Mouse (Mus musculus) limb, embryonic 10.5 days (tissue): Measurements from ENCODE around the gene Cep164. TPM values are rescaled to one million over a fixed set of nuclear protein-coding genes. Genes with fewer than 3 reads are reported as not detected.

Experiments used
- DNase-seq: peaks from one replicate; pipeline ENCODE4 v3.0.0-alpha.2; 2017; ENCODE audit warnings: low spot score
- H3K27ac ChIP-seq: fragments of 300-500 bp; sonication (generic); 2 replicates; pipeline ENCODE4 v1.5.1; 2016; ENCODE audit warnings: mild to moderate bottlenecking
- H3K27me3 ChIP-seq: fragments of 300-500 bp; sonication (generic); 2 replicates; pipeline ENCODE4 v1.6.1; 2016; ENCODE audit warnings: low read depth, mild to moderate bottlenecking; ENCODE audit not compliant: poor library complexity, severe bottlenecking
- H3K36me3 ChIP-seq: fragments of 300-500 bp; sonication (generic); 2 replicates; pipeline ENCODE4 v1.6.1; 2016; ENCODE audit warnings: mild to moderate bottlenecking, moderate library complexity
- H3K4me1 ChIP-seq: fragments of 300-500 bp; sonication (generic); 2 replicates; pipeline ENCODE4 v1.6.1; 2016
- H3K4me3 ChIP-seq: fragments of 300-500 bp; sonication (generic); 2 replicates; pipeline ENCODE4 v1.5.1; 2016; ENCODE audit warnings: mild to moderate bottlenecking, moderate library complexity
- H3K9me3 ChIP-seq: fragments of 300-500 bp; sonication (generic); replicated peaks from 2 replicates; pipeline ENCODE4 v1.6.1; 2016; ENCODE audit warnings: mild to moderate bottlenecking
- WGBS: fragments of 180-500 bp; shearing (Covaris S2); methylation state at CpG from one replicate; pipeline ENCODE4 v1.1.7; 2016; 5-methylcytosine and 5-hydroxymethylcytosine counted together
- polyA plus RNA-seq: library from polyadenylated mRNA; unstranded; fragments of >200 nt; fragmentation: Nextera tagmentation; extraction: Ambion mirVana; gene quantifications from 2 replicates; pipeline ENCODE4 v1.2.1, GENCODE M21; 2016

Gene Cep164
- polyA plus RNA-seq, 1 experiment from 2014 or later = 22.0 TPM

DNA sequence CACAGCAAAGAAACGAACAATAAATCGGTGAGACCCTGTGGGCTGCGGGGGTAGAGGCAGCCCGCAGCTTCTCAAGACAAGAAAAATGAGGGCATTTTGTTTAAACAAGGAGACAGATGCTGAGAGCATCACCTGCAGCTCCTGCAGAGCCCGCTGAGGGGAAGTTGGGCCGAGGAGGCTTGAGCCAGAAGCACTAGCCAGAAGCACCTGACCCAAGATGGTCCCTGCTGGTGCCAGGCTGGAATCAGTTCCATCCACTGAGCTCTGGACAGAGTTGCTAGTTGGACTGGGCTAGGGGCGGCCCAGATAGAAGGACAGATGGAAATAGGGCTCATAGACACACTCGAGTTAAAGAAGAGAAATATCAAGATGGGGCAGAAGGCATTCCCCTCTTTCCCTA is 61.3 kb downstream of the Cep164 start:
- WGBS = 91% methylated on average over 8 of the region's 8 CpGs
- H3K27ac ChIP-seq = no peak overlapping the region
- DNase-seq = no peak

DNA sequence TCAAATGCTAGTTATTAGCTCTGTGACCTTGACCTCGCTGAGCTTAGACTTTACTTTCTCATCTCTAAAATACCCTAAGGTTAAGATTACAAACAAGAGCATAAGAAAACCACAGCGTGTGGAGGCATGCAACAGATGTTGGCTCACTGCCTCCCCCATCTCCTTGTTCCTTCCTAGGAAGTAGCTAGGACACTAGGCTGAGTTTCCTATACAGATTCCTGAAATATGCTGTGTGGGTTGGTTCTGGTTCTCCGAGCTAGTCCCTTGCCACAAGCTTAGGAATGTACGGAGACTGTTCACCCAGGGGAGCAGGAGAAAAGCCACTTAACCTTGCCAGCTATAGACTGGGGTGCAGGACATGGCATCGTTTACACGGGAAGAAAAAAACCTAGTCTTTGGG is 62.3 kb downstream of the Cep164 start:
- peaks cover 37% of the 10 kb centered on the region for H3K36me3 ChIP-seq
- H3K27me3 ChIP-seq = no peaks in the 10 kb centered on the region
- H3K4me3 ChIP-seq = no peak overlapping the region
- no peak for DNase-seq
- H3K4me1 ChIP-seq = peaks cover 4% of the 10 kb centered on the region; the same call in 1 of the 2 replicates
- 82% methylated on average over 6 of the region's 6 CpGs for WGBS
- no peaks in the 10 kb centered on the region for H3K9me3 ChIP-seq
- H3K27ac ChIP-seq = no peak overlapping the region

More for the DNA sequence above, 61.3 kb downstream of the Cep164 start:
- H3K36me3 ChIP-seq = peaks cover 47% of the 10 kb centered on the region
- no peaks in the 10 kb centered on the region for H3K27me3 ChIP-seq
- H3K4me3 ChIP-seq = no peak overlapping the region
- H3K9me3 ChIP-seq = no peaks in the 10 kb centered on the region
- H3K4me1 ChIP-seq = peaks cover 4% of the 10 kb centered on the region; the same call in 1 of the 2 replicates

DNA sequence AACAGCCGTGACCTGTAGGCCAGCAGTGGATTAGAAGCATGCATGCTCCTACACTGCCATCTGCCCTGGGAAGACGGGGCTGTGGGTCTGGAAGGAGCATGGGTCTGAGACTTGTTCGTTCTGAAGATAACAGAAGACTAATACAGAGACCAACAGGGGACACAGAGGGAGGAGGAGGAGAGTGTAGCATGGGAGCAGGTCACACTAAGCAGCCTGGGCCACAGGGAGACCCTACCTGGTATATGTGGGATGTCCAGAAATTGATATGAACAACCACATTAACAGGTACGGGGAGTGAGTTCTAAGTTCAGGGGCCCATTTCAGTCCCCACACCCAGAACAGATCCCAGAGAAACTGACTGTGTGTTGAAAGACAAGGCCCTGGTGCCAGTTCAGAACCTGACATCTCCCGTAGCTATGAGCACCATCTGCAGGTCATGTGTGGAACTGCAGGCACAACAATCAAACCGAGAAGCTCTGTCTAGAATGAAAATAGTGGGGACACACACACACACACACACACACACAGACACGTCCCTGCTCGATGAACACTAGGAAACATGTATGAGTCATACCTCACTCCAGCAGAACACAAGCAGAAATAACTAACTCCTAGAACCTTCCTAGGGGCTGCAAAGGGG is 73.9 kb downstream of the Cep164 start:
- Histone ChIP-seq H3K36me3 (no peaks in the 10 kb centered on the region), H3K27me3 (no peaks in the 10 kb centered on the region), H3K27ac (no peak overlapping the region), H3K4me1 (no peaks in the 10 kb centered on the region), H3K4me3 (no peak overlapping the region), H3K9me3 (no peaks in the 10 kb centered on the region)
- DNase-seq = peak; percentile 76
- 46% methylated on average over 8 of the region's 8 CpGs for WGBS

DNA sequence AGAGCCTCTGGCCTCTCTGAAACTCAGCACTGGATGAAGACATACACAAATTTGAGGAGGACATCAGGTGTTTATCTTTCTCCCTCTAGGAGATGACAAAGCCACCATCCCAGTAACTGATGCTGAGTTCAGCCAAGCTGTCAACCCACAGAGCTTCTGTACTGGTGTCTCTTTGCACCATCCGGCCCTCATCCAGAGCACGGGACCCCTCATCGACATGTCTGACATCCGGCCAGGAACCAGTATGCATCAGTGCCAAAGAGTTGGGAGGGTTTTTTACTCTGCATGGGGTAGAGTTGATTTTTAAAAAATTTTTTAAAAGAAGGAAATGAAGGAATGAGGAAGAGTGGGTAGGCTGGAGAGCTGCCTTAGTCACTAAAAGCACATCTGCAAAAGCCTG is 78.6 kb downstream of the Cep164 start:
- H3K36me3 ChIP-seq = no peaks in the 10 kb centered on the region
- H3K4me1 ChIP-seq = no peaks in the 10 kb centered on the region
- no peak overlapping the region for H3K27ac ChIP-seq
- H3K9me3 ChIP-seq = no peaks in the 10 kb centered on the region
- DNase-seq = no peak
- H3K27me3 ChIP-seq = peaks cover 3% of the 10 kb centered on the region; the same call in 1 of the 2 replicates
- no peak overlapping the region for H3K4me3 ChIP-seq
- 95% methylated on average over 4 of the region's 4 CpGs for WGBS

DNA sequence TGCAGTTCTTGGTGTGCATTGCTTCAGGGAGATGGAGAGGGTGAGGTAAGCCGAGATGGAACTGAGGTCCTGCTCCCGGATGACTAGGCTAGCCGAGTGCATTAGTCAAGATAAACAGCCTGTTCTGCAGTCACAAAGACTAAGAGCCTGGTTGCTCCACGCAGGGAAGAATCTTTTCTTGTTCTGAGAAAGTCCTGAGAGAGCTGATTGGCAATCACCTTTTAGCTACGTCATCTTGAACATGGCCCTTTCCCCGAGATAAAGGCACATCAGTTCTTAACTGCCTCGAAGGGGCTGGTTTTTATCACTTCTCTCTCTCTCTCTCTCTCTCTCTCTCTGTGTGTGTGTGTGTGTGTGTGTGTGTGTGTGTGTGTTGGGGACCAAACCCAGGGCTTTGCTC is 83.0 kb downstream of the Cep164 start:
- H3K27ac ChIP-seq = no peak overlapping the region
- DNase-seq = no peak

DNA sequence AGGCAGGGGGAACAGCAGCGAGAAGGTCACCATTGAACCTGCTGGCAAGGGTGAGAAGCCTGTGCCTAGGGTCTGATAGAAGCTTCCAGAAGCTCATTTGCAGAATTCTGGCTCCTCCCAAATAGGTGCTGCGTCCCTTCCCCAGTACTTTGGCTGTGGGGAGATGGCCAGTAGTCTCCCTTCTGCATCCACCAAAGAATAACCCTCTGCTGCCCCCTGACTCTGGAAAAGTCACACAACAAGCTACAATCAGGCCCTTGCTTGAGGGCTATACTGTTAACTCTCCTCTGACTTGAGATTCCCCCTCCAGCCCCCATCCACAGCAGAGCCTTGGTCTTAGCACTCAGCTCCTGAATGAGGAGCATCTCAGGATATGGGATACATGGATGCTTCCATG is 87.9 kb downstream of the Cep164 start:
- Histone ChIP-seq H3K27ac (no peak overlapping the region), H3K27me3 (peaks cover 8% of the 10 kb centered on the region; the same call in 1 of the 2 replicates)

More for the DNA sequence above, 83.0 kb downstream of the Cep164 start:
- Histone ChIP-seq H3K36me3 (no peaks in the 10 kb centered on the region), H3K27me3 (peaks cover 8% of the 10 kb centered on the region; the same call in 1 of the 2 replicates), H3K9me3 (no peaks in the 10 kb centered on the region), H3K4me3 (no peak overlapping the region), H3K4me1 (no peaks in the 10 kb centered on the region)
- 66% methylated on average over 7 of the region's 7 CpGs for WGBS

DNA sequence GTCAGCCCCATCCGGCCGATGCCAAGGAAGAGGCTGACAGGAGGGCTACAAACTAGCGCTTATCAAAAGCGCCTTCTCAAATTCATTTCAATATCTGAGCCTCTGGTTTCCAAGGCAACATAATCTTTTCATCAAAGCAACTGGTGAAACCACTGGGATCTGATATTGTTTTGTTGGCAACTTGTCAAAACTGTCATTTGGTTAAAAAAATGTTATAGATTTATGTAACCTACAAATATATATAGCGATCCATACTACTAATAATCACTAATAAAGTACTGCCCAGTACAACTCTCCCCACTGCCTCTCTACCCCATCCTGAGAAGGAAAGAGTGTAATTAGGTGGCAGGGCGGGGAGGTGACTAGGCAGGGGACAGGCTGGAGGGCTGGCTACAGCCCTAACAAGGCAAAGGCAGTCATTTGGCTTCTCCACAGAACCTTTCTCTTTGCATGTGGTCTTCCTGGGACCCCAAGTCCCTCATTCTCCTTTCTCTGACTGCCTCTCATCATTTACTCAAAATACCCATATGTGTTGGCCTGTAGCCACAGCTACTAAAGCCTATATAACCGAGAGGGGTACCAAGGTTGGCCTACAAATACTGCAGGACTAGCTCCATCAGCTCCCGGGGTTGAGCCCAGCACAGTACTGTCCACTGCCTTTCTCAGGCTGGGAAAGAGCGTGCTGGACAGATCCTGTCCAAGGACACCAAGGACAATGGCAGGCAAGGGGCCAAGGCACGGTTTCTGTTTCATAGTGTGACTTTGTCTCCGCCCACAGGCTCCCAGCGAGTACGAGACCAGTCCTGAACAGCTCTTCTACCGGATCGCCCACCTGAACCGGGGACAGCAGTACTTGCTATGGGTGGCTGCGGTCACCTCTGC is 88.5 kb downstream of the Cep164 start:
- Histone ChIP-seq H3K4me1 (no peaks in the 10 kb centered on the region), H3K9me3 (no peaks in the 10 kb centered on the region), H3K4me3 (no peak overlapping the region), H3K27ac (no peak overlapping the region), H3K36me3 (no peaks in the 10 kb centered on the region), H3K27me3 (peaks cover 6% of the 10 kb centered on the region; the same call in 1 of the 2 replicates)
- DNase-seq = no peak
- 77% methylated on average over 17 of the region's 17 CpGs for WGBS

More for the DNA sequence above, 87.9 kb downstream of the Cep164 start:
- WGBS = 70% methylated on average over 2 of the region's 2 CpGs
- H3K4me1 ChIP-seq = no peaks in the 10 kb centered on the region
- H3K9me3 ChIP-seq = no peaks in the 10 kb centered on the region
- no peaks in the 10 kb centered on the region for H3K36me3 ChIP-seq
- no peak for DNase-seq
- H3K4me3 ChIP-seq = no peak overlapping the region

DNA sequence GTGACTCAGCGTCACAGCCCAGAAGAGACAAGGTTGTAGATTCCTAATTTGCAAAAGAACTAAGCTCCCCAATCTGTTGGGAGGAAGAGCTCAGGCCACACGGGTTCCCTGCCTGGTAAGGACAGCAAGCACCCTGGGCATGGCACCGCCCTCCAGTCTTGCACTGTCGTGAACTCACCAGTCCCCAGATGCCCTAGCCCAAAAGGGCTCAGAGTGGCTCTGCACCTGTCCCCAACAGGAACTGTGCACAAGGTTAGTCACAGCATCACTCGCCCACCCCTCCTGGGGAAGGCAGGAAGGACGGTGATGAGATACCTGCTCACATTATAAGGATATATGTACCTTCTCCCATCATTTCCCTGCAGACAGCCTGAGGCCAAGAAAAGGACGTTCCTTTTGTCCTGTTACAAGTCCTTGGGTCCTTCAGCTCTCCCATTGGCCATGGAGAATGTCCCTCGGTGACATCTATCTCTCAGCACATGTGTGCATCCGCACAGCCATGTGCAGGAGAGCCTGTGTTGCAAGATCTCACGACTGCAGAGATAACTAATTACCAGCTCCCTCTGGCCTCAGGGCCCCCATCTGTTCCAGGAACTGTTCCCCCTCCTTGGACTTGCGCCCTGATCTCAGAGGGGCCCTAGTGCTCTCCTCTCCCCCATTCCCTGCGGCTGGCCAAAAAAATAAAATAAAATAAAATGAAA is 89.3 kb downstream of the Cep164 start:
- Histone ChIP-seq H3K27ac (no peak overlapping the region), H3K9me3 (no peaks in the 10 kb centered on the region), H3K27me3 (0 out of 2 replicates have a peak, but pooled peaks cover 3% of the 10 kb centered on the region), H3K36me3 (no peaks in the 10 kb centered on the region), H3K4me3 (no peak overlapping the region), H3K4me1 (no peaks in the 10 kb centered on the region)
- no peak for DNase-seq
- WGBS = 76% methylated on average over 12 of the region's 12 CpGs

DNA sequence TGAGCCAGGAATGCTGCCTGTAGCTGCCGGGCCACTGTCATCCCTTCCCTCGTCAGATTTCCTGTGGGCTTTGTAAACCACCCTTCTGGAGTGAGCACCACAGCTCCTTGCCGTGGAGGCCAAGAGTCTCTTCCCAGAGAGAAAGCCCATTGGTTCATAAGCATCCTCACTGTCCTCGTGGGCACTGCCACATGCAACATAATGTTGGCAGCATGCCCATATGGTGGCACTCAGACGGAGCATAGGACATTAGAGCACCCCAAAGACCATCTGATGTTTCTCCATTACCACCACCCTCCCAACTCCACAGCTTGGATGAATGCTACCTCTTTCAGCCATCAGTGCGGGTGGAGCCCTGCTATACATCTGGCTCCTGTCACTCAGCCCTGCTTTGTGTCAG is 95.2 kb downstream of the Cep164 start:
- no peaks in the 10 kb centered on the region for H3K27me3 ChIP-seq
- H3K36me3 ChIP-seq = no peaks in the 10 kb centered on the region
- H3K27ac ChIP-seq = no peak overlapping the region
- H3K9me3 ChIP-seq = no peaks in the 10 kb centered on the region
- WGBS = 82% methylated on average over 6 of the region's 6 CpGs
- H3K4me1 ChIP-seq = no peaks in the 10 kb centered on the region
- H3K4me3 ChIP-seq = no peak overlapping the region
- no peak for DNase-seq

DNA sequence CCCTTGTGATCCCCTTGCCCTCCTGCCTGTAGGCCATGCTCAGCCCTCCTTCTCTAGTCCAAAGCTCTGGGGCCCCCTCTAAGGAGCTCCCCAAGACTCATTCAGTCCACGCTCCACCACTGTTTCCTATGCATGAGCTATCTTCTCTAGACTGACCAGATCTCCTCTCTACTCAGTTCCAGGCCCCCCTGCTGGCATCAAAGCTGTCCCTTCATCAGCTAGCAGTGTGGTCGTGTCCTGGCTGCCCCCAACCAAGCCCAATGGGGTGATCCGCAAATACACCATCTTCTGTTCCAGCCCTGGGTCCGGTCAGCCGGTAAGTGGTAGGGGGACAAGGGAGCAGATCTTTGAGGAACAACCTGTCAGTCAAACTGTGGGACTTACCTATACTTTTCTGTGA is 96.6 kb downstream of the Cep164 start:
- Histone ChIP-seq H3K36me3 (no peaks in the 10 kb centered on the region), H3K27me3 (no peaks in the 10 kb centered on the region), H3K4me3 (no peak overlapping the region), H3K9me3 (no peaks in the 10 kb centered on the region), H3K4me1 (no peaks in the 10 kb centered on the region), H3K27ac (no peak overlapping the region)
- DNase-seq = no peak
- WGBS = 83% methylated on average over 5 of the region's 5 CpGs

DNA sequence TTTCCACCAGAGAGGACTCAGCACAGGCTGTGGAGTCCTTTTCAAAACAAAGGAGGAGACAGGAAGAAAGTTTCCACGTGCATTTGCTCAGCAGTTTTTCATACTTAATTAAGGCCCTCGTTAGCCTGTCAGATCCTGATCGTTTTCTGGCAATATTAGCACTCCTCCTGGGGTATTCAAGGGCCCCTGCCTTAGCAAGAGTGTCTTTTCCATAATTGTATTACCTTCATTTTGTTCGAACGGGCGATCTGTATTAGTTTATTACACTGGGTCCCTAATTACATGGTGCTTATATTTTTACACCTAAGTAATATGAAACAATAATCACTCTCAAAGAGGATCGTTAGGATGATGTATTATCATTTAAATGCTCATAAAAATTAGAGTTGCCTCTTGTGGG is 108.5 kb downstream of the Cep164 start:
- Histone ChIP-seq H3K27me3 (peaks cover 5% of the 10 kb centered on the region; the same call in 1 of the 2 replicates), H3K9me3 (no peaks in the 10 kb centered on the region), H3K4me1 (peaks cover 6% of the 10 kb centered on the region; the same call in 1 of the 2 replicates), H3K27ac (no peak overlapping the region), H3K36me3 (no peaks in the 10 kb centered on the region), H3K4me3 (no peak overlapping the region)
- DNase-seq = no peak
- WGBS = 55% methylated on average over 7 of the region's 7 CpGs
